Mouse (Mus musculus) stomach, postnatal 0 days (tissue): ENCODE data around the gene Gm5105. TPM values are rescaled to one million over a fixed set of nuclear protein-coding genes. Genes with fewer than 3 reads are reported as not detected.

Experiments used
- ATAC-seq: fragments of 200-750 bp; cut with Nextera tagmentation; 2 replicates; pipeline ENCODE4 v1.8.0; 2017; ENCODE audit not compliant: low FRiP score, low TSS enrichment
- DNase-seq: peaks from one replicate; pipeline ENCODE4 v3.0.0-alpha.2; 2016; ENCODE audit warnings: low spot score
- H3K27ac ChIP-seq: fragments of 300-500 bp; sonication (generic); replicated peaks from 2 replicates; pipeline ENCODE4 v1.5.1; 2014; ENCODE audit warnings: mild to moderate bottlenecking, control low read depth
- H3K27me3 ChIP-seq: fragments of 300-500 bp; sonication (generic); 2 replicates; pipeline ENCODE4 v1.6.1; 2014; ENCODE audit warnings: low read length; ENCODE audit not compliant: control insufficient read depth, insufficient read depth
- H3K36me3 ChIP-seq: fragments of 300-500 bp; sonication (generic); 2 replicates; pipeline ENCODE4 v1.6.1; 2014; ENCODE audit warnings: low read length, mixed read lengths; ENCODE audit not compliant: control insufficient read depth, insufficient read depth
- H3K4me1 ChIP-seq: fragments of 300-500 bp; sonication (generic); replicated peaks from 2 replicates; pipeline ENCODE4 v1.6.1; 2014; ENCODE audit warnings: antibody characterized with exemption; ENCODE audit not compliant: control insufficient read depth, insufficient read depth
- H3K4me2 ChIP-seq: fragments of 300-500 bp; sonication (generic); replicated peaks from 2 replicates; pipeline ENCODE4 v1.6.1; 2014; ENCODE audit warnings: low read depth, mild to moderate bottlenecking, control low read depth, moderate library complexity
- H3K4me3 ChIP-seq: fragments of 300-500 bp; sonication (generic); 2 replicates; pipeline ENCODE4 v1.5.1; 2014; ENCODE audit warnings: low read depth, low read length, control low read depth
- H3K9ac ChIP-seq: fragments of 300-500 bp; sonication (generic); 2 replicates; pipeline ENCODE4 v1.6.1; 2014; ENCODE audit warnings: mild to moderate bottlenecking, low read length, control low read depth, mixed read lengths
- H3K9me3 ChIP-seq: fragments of 300-500 bp; sonication (generic); 2 replicates; pipeline ENCODE4 v1.6.1; 2016; ENCODE audit warnings: low read length; ENCODE audit not compliant: control insufficient read depth
- CTCF ChIP-seq: IDR thresholded peaks from 2 replicates; pipeline ENCODE4 v1.5.1; 2016; ENCODE audit warnings: antibody characterized with exemption, low read depth, mild to moderate bottlenecking, moderate library complexity
- EP300 ChIP-seq: optimal IDR thresholded peaks from 2 replicates; pipeline ENCODE3; 2016; ENCODE audit warnings: antibody characterized with exemption
- WGBS: fragments of 180-500 bp; shearing (Covaris S2); extraction: QIAGEN DNeasy Blood & Tissue Kit; methylation state at CpG from one replicate; pipeline ENCODE4 v1.1.7; 2014; 5-methylcytosine and 5-hydroxymethylcytosine counted together
- polyA plus RNA-seq: library from polyadenylated mRNA; unstranded; fragments of >200 nt; fragmentation: Nextera tagmentation; extraction: Ambion mirVana; gene quantifications from 2 replicates; pipeline ENCODE4 v1.2.1, GENCODE M21; 2015

The Gm5105 gene
- polyA plus RNA-seq, 1 experiment from 2014 or later: not detected

DNA sequence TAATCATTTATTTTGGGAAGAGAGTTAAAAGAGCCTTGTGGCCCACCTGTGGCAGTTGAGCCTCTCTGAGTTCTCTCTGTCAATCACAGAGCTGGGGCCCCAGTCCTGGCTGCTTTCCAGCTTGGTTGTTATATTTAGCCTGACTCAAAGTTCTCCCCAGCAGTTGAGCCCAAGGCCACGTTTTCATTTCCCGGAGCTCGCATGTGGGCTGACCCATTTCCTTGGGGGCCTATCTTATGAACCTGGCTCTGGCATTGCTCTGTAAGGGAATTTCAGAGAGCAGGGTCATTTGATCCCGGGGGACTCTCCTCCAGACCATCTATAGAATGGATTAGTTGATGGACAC, 66.5 kb downstream of the Gm5105 start:
- H3K4me1 ChIP-seq: 0 out of 2 replicates have a peak, but pooled peaks cover 2% of the 10 kb centered on the region
- H3K27ac ChIP-seq: no peak overlapping the region
- 28% methylated on average over 4 of the region's 4 CpGs for WGBS
- no peaks in the 10 kb centered on the region for H3K9me3 ChIP-seq
- H3K4me3 ChIP-seq: no peak overlapping the region
- ATAC-seq (no peak; the same call in 1 of the 2 replicates), DNase-seq (peak; percentile 42)
- no peaks in the 10 kb centered on the region for H3K36me3 ChIP-seq
- TF ChIP-seq EP300 (no peak), CTCF (no peak)
- no peak overlapping the region for H3K9ac ChIP-seq
- H3K27me3 ChIP-seq: no peaks in the 10 kb centered on the region
- H3K4me2 ChIP-seq: no peak overlapping the region

DNA sequence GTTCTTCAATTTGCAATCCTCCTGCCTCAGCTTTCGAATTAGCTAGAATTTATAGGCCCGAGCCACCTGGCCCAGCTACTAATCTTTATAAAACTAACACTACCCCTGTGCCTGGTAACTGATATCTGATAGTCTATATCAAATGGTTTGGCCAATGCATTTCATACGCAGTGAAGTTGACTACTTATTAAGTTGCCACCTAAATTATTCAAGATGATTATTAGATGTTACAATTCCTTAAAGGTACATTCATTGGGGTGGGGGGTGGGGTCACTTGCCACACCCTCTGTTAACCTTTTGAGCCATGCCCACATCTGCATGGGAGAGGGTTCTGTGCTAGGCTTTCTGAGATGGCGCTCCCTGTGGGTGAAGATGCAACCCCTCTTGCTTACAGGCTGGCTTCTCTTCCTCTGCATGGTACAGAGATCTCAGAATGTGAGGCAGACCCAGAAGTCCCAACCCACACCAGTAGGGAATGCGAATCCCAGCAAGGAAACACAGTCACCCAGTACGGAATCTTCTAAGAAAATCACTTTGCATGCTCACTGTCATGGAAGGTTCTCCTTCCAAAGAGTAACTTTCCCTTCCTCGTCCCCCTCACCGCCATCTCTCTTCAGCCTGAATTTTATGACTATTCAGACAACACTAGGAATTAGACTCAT, 67.0 kb downstream of the Gm5105 start:
- 0 out of 2 replicates have a peak, but pooled peaks cover 2% of the 10 kb centered on the region for H3K4me1 ChIP-seq
- H3K4me2 ChIP-seq: no peak overlapping the region
- no peak for DNase-seq
- WGBS: 91% methylated on average over 8 of the region's 8 CpGs
- H3K4me3 ChIP-seq: no peak overlapping the region
- no peaks in the 10 kb centered on the region for H3K27me3 ChIP-seq
- H3K36me3 ChIP-seq: no peaks in the 10 kb centered on the region
- TF ChIP-seq CTCF: no peak
- TF ChIP-seq EP300: no peak
- no peak overlapping the region for H3K9ac ChIP-seq
- no peak overlapping the region for H3K27ac ChIP-seq
- ATAC-seq: no peak
- no peaks in the 10 kb centered on the region for H3K9me3 ChIP-seq

DNA sequence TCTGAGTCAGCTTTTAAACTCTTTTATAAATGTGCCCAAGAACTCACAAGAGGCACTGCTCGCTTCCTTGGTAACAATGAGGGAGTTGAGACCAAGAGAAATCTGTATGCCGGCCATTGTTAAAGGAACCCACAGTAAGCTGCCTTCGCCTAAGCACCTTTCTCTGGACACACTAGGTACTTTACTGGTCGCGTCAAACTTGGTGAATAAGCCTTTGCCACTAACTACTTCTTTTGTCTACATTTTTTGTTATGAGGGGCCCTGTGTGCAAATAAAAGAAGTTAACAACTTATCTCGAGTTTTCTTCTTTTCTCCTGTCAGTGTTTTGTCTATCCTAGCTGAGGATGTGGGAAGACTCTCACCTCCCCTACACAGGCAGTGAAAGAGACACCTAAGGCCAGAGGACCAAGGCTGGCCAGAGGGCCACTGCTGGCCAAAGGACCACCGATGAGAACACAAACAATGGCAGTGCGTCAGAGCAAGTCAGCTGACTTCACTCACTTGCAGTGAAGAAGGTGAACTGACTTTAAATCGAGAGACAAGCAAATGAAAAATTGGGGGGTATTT, 67.9 kb downstream of the Gm5105 start:
- no peak overlapping the region for H3K4me2 ChIP-seq
- no peak overlapping the region for H3K27ac ChIP-seq
- DNase-seq (no peak), ATAC-seq (no peak)
- H3K4me1 ChIP-seq: 0 out of 2 replicates have a peak, but pooled peaks cover 2% of the 10 kb centered on the region
- H3K36me3 ChIP-seq: no peaks in the 10 kb centered on the region
- H3K4me3 ChIP-seq: no peak overlapping the region
- WGBS: 62% methylated on average over 9 of the region's 9 CpGs
- no peaks in the 10 kb centered on the region for H3K9me3 ChIP-seq
- TF ChIP-seq EP300: no peak
- H3K9ac ChIP-seq: no peak overlapping the region
- H3K27me3 ChIP-seq: no peaks in the 10 kb centered on the region

Other genes starting within 250 kb of the Gm5105 start
- gene H2afz, start 202.9 kb downstream of the Gm5105 start, polyA plus RNA-seq: 779 and 844 TPM in 2 replicates
- gene Dnajb14, start 199.7 kb downstream of the Gm5105 start, polyA plus RNA-seq: 10.8 and 12.6 TPM in 2 replicates
- 104 and 106 TPM in 2 replicates for gene Lamtor3, start 148.9 kb downstream of the Gm5105 start, polyA plus RNA-seq
- gene Dapp1, start 85.8 kb downstream of the Gm5105 start, polyA plus RNA-seq: 24.0 and 26.8 TPM in 2 replicates
- gene 1110002E22Rik, start 2.3 kb downstream of the Gm5105 start, polyA plus RNA-seq: 0.04 and 0.07 TPM in 2 replicates
- 4.5 and 5.3 TPM in 2 replicates for gene Trmt10a, start 76.1 kb upstream of the Gm5105 start, polyA plus RNA-seq
- gene Mttp, start 77.6 kb upstream of the Gm5105 start, polyA plus RNA-seq: 14.1 TPM in 2 replicates
- gene 4930579F01Rik, start 126.4 kb upstream of the Gm5105 start, polyA plus RNA-seq: 0.11 and 0.22 TPM in 2 replicates
- gene Adh7, start 150.4 kb upstream of the Gm5105 start, polyA plus RNA-seq: 31.3 and 43.4 TPM in 2 replicates
- 134 and 155 TPM in 2 replicates for gene Adh1, start 193.6 kb upstream of the Gm5105 start, polyA plus RNA-seq
- 32.6 and 47.0 TPM in 2 replicates for gene Adh6a, start 245.9 kb upstream of the Gm5105 start, polyA plus RNA-seq